45 mouse cellular contexts compared by ENCODE assay signal in the genomic region with DNA sequence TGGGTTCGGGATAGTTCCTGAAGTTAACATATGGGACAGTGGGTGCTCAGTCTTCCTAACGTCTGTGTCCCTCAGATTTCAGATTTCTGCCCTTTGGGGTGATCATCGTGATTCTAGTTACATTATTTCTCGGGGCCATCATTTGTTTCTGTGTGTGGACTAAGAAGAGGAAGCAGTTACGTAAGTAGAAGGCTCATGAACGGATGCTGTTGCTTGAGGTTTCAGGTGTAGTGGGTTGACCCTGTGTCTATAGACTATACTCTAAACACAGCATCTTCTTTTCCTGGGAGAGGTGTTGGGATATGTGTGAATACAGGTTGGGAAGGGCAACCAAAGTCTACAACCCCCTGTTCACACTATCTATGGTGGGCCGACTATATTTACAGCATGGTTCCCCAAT. TPM values are rescaled to one million over a fixed set of nuclear protein-coding genes. Genes with fewer than 3 reads are reported as not detected.
"Had no signal": no experiment of that assay in that cellular context is flagged by ENCODE, and none has a peak within 500 bp of the region (broad histone marks: within the 10 kb centered on the region; RNA-seq: fewer than 3 reads in every experiment).

No protein-coding gene starts in this region.

- H3K9me3 ChIP-seq: limb, embryonic 10.5 days; limb, embryonic 12.5 days; limb, embryonic 13.5 days; limb, embryonic 15.5 days; liver, embryonic 12.5 days; liver, embryonic 13.5 days; liver, embryonic 15.5 days; lung, embryonic 15.5 days; megakaryocyte, embryonic 14.5 days; midbrain, embryonic 10.5 days; midbrain, embryonic 12.5 days; midbrain, embryonic 13.5 days; midbrain, embryonic 15.5 days; neural tube, embryonic 12.5 days had no signal

- ATAC-seq: liver, embryonic 12.5 days; liver, postnatal 0 days; lung, postnatal 0 days; midbrain, embryonic 13.5 days; midbrain, embryonic 15.5 days; midbrain, embryonic 16.5 days had no signal

- DNase-seq: left cerebral cortex, postnatal 4 days; liver; liver, embryonic 13.5 days; liver, postnatal 0 days; lung, adult 18-20 months; lung, adult 2 months; lung, embryonic 14.5 days; lung, postnatal 10 days; lung, postnatal 14 days; lung, postnatal 36 days; lung, postnatal 4 days; midbrain, embryonic 14.5 days had no signal

- H3K36me3 ChIP-seq: limb, embryonic 10.5 days; limb, embryonic 12.5 days; limb, embryonic 13.5 days; limb, embryonic 15.5 days; liver, embryonic 12.5 days; liver, embryonic 13.5 days; liver, embryonic 15.5 days; lung, embryonic 15.5 days; midbrain, embryonic 10.5 days; midbrain, embryonic 12.5 days; midbrain, embryonic 13.5 days; midbrain, embryonic 15.5 days; neural tube, embryonic 12.5 days had no signal

- H3K4me1 ChIP-seq: limb, embryonic 10.5 days; limb, embryonic 12.5 days; limb, embryonic 13.5 days; limb, embryonic 15.5 days; liver, embryonic 12.5 days; liver, embryonic 13.5 days; liver, embryonic 15.5 days; lung, embryonic 15.5 days; midbrain, embryonic 10.5 days; midbrain, embryonic 12.5 days; midbrain, embryonic 13.5 days; midbrain, embryonic 15.5 days; neural tube, embryonic 12.5 days had no signal

- H3K27me3 ChIP-seq: limb, embryonic 12.5 days; limb, embryonic 13.5 days; limb, embryonic 15.5 days; liver, embryonic 12.5 days; liver, embryonic 15.5 days; lung, embryonic 15.5 days; midbrain, embryonic 12.5 days; midbrain, embryonic 13.5 days; midbrain, embryonic 15.5 days; neural tube, embryonic 12.5 days had no signal

- H3K4me3 ChIP-seq: limb, embryonic 10.5 days; limb, embryonic 12.5 days; limb, embryonic 13.5 days; limb, embryonic 15.5 days; liver, embryonic 12.5 days; liver, embryonic 13.5 days; liver, embryonic 15.5 days; lung, embryonic 15.5 days; megakaryocyte, embryonic 14.5 days; midbrain, embryonic 10.5 days; midbrain, embryonic 12.5 days; midbrain, embryonic 13.5 days; midbrain, embryonic 15.5 days; myocyte; neural tube, embryonic 12.5 days had no signal

- H3K27ac ChIP-seq: limb, embryonic 10.5 days; limb, embryonic 12.5 days; limb, embryonic 13.5 days; limb, embryonic 15.5 days; liver, embryonic 12.5 days; liver, embryonic 13.5 days; liver, embryonic 14.5 days; liver, embryonic 15.5 days; lung, embryonic 15.5 days; midbrain, embryonic 10.5 days; midbrain, embryonic 12.5 days; midbrain, embryonic 13.5 days; midbrain, embryonic 15.5 days; neural tube, embryonic 12.5 days had no signal

RNA-seq across cellular contexts. Expression of a gene that starts 18.2 kb away (rescaled TPM):
- total RNA-seq: left cerebral cortex, postnatal 10 days; left cerebral cortex, postnatal 14 days; left cerebral cortex, postnatal 25 days; left cerebral cortex, postnatal 36 days; midbrain, postnatal 0 days had no signal
- polyA plus RNA-seq: limb, embryonic 10.5 days; limb, embryonic 11.5 days; lung, embryonic 14.5 days; midbrain, embryonic 10.5 days; midbrain, embryonic 11.5 days; midbrain, embryonic 12.5 days; midbrain, embryonic 13.5 days; midbrain, embryonic 15.5 days; midbrain, embryonic 16.5 days; midbrain, postnatal 0 days; neural tube, embryonic 12.5 days had no signal

RNA-seq across cellular contexts. Expression of a gene that starts 30.0 kb away (rescaled TPM):
- total RNA-seq: left cerebral cortex, postnatal 10 days; left cerebral cortex, postnatal 14 days; left cerebral cortex, postnatal 25 days; left cerebral cortex, postnatal 36 days had no signal
- polyA plus RNA-seq: limb, embryonic 10.5 days; limb, embryonic 11.5 days; midbrain, embryonic 10.5 days; midbrain, embryonic 11.5 days; midbrain, embryonic 12.5 days; midbrain, embryonic 13.5 days; midbrain, embryonic 14.5 days; midbrain, postnatal 0 days; myocyte; neural tube, embryonic 11.5 days; neural tube, embryonic 12.5 days had no signal

RNA-seq across cellular contexts. Expression of a gene that starts 42.1 kb away (rescaled TPM):
- total RNA-seq: left cerebral cortex, adult 8-10 months; left cerebral cortex, postnatal 10 days; left cerebral cortex, postnatal 14 days; left cerebral cortex, postnatal 25 days; left cerebral cortex, postnatal 36 days; left cerebral cortex, postnatal 4 days; liver, adult 2 months; megakaryocyte progenitor cell, adult 5-6 weeks; megakaryocyte-erythroid progenitor cell, adult 5-6 weeks; midbrain, postnatal 0 days had no signal
- polyA plus RNA-seq: limb, embryonic 10.5 days; limb, embryonic 11.5 days; limb, embryonic 12.5 days; limb, embryonic 13.5 days; limb, embryonic 15.5 days; liver, adult 2 months; liver, embryonic 11.5 days; liver, embryonic 12.5 days; liver, embryonic 13.5 days; liver, embryonic 14.5 days; liver, embryonic 15.5 days; liver, embryonic 16.5 days; liver, postnatal 0 days; lung, embryonic 14.5 days; lung, embryonic 15.5 days; lung, embryonic 16.5 days; lung, postnatal 0 days; macrophage; midbrain, embryonic 10.5 days; midbrain, embryonic 11.5 days; midbrain, embryonic 12.5 days; midbrain, embryonic 13.5 days; midbrain, embryonic 14.5 days; midbrain, embryonic 15.5 days; midbrain, embryonic 16.5 days; midbrain, postnatal 0 days; myocyte; neural tube, embryonic 11.5 days; neural tube, embryonic 12.5 days had no signal
